Mouse (Mus musculus): ENCODE results near the gene Fam172a. TPM values are rescaled to one million over a fixed set of nuclear protein-coding genes. Genes with fewer than 3 reads are reported as not detected.

The Fam172a gene
- polyA plus RNA-seq, 1 experiment = 5.3 TPM

DNA sequence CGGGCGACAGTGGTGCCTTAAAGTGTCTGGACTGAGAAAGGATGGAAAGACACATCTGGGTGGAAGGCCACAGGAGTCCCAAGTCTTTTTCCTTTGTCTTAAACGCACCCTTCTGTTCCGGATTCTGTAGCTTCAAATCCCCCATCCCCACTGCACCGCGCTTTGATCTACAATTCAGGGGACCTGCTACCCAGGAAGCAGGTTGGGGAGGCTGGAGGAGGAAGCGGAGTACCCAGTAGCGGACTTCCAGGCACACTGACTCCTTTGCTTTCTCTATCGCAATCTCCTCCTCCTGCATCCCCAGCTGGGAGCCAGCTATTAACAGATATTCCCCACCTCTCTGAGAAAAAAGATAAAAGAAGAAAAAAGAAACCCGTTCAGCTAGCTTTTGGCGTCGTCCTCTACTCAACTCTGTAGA, 507.8 kb downstream of the Fam172a start:
- Histone ChIP-seq H3K4me3 (ENCODE audit: insufficient read depth, low read depth, low read length) (peak overlapping the region; percentile 18; the same call in 1 of the 2 replicates), H3K27ac (ENCODE audit: insufficient read depth, low read depth, low read length) (no peak overlapping the region), H3K27me3 (replicated peaks; ENCODE audit: control insufficient read depth, insufficient read depth, low read length) (peaks cover 1% of the 10 kb centered on the region; the same call in 1 of the 2 replicates), H3K4me1 (ENCODE audit: control insufficient read depth, insufficient read depth, low read length) (no peaks in the 10 kb centered on the region), H3K36me3 (ENCODE audit: control insufficient read depth, insufficient read depth, low read length) (no peaks in the 10 kb centered on the region)
- 30% methylated on average over 12 of the region's 12 CpGs for whole genome bisulfite sequencing
- DNase-seq = no peak
- TF ChIP-seq POLR2A (IDR thresholded peaks at IDR 0.05; ENCODE audit: low read depth, low read length) (no peak), CTCF (conservative IDR thresholded peaks at IDR 0.05; ENCODE audit: insufficient read depth, insufficient read length, low read depth, low read length) (no peak)

DNA sequence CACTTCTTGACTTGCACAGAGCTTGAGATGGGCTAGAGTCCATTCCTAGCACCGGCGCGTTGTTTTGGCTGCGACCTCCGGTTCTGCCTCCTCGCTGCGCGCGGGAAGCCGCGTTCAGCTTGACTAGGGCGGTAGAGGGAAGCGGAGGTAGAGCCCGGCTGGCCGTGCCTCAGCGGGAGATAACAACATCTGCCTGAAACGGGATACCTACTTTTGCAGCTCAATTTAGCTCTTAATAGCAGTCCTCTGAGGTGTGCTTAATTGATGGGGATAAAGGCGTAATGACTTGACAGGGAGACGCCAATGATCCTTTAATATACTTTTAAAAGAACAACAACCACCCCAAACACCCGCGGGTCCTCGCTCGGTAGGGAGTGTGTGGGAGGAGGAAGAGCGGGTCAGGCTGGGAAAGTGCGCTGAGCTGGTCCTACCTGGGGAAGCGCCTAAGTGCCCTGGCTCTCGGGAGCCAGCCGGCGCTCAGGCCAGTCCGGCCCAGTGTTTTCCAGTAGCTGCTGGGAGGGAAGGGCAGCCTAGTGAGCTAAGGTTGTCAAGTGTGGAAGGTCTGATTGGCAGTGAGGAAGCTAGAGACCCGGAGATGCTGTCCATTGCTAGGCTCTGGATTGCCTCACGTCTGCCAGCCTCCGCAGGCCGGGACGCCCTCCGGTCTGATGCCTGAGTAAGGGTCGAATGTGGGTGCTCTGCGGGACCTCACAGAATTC, 508.4 kb downstream of the Fam172a start:
- no peak for TF ChIP-seq POLR2A (IDR thresholded peaks at IDR 0.05; ENCODE audit: low read depth, low read length)
- TF ChIP-seq CTCF (conservative IDR thresholded peaks at IDR 0.05; ENCODE audit: insufficient read depth, insufficient read length, low read depth, low read length) = no peak
- Histone ChIP-seq H3K4me1 (ENCODE audit: control insufficient read depth, insufficient read depth, low read length) (no peaks in the 10 kb centered on the region), H3K4me3 (ENCODE audit: insufficient read depth, low read depth, low read length) (peak overlapping the region; percentile 18; the same call in 1 of the 2 replicates), H3K36me3 (ENCODE audit: control insufficient read depth, insufficient read depth, low read length) (no peaks in the 10 kb centered on the region), H3K27me3 (replicated peaks; ENCODE audit: control insufficient read depth, insufficient read depth, low read length) (peaks cover 1% of the 10 kb centered on the region; the same call in 1 of the 2 replicates), H3K27ac (ENCODE audit: insufficient read depth, low read depth, low read length) (no peak overlapping the region)
- no peak for DNase-seq
- WGBS = 5% methylated on average over 38 of the region's 38 CpGs

DNA sequence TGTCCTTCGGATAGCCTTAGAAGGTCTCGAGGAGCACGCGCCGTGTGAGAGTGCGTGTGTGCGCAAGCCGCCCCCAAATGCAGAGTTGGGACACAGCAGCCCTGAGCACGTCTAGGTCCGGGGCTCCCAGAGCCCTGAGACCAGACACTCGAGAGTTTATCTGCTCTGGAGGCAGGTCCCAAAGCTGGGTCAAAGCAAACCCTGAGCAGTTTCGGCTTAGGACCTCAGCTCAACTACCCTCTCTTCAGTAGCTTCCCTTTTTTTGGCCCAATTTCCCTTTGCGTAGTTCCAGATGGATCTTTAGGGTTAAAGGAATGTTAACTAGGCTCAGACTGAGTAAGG, 508.9 kb downstream of the Fam172a start:
- TF ChIP-seq POLR2A (IDR thresholded peaks at IDR 0.05; ENCODE audit: low read depth, low read length) (no peak), CTCF (conservative IDR thresholded peaks at IDR 0.05; ENCODE audit: insufficient read depth, insufficient read length, low read depth, low read length) (no peak)
- Histone ChIP-seq H3K27ac (ENCODE audit: insufficient read depth, low read depth, low read length) (no peak overlapping the region), H3K27me3 (replicated peaks; ENCODE audit: control insufficient read depth, insufficient read depth, low read length) (no peaks in the 10 kb centered on the region; the same call in 1 of the 2 replicates), H3K4me3 (ENCODE audit: insufficient read depth, low read depth, low read length) (0 out of 2 replicates have a peak overlapping the region, but pooled peaks have one; percentile 0), H3K36me3 (ENCODE audit: control insufficient read depth, insufficient read depth, low read length) (no peaks in the 10 kb centered on the region), H3K4me1 (ENCODE audit: control insufficient read depth, insufficient read depth, low read length) (no peaks in the 10 kb centered on the region)
- WGBS = 33% methylated on average over 13 of the region's 13 CpGs
- DNase-seq = no peak

GRCm38 (mm10) chr13:78211231-78212010, 509.6 kb downstream of the Fam172a start:
- WGBS = 72% methylated on average over 14 of the region's 14 CpGs
- Histone ChIP-seq H3K27ac (ENCODE audit: insufficient read depth, low read depth, low read length) (no peak overlapping the region), H3K4me1 (ENCODE audit: control insufficient read depth, insufficient read depth, low read length) (no peaks in the 10 kb centered on the region), H3K36me3 (ENCODE audit: control insufficient read depth, insufficient read depth, low read length) (no peaks in the 10 kb centered on the region), H3K4me3 (ENCODE audit: insufficient read depth, low read depth, low read length) (no peak overlapping the region), H3K27me3 (replicated peaks; ENCODE audit: control insufficient read depth, insufficient read depth, low read length) (no peaks in the 10 kb centered on the region; the same call in 1 of the 2 replicates)
- TF ChIP-seq CTCF (conservative IDR thresholded peaks at IDR 0.05; ENCODE audit: insufficient read depth, insufficient read length, low read depth, low read length) = no peak
- no peak for TF ChIP-seq POLR2A (IDR thresholded peaks at IDR 0.05; ENCODE audit: low read depth, low read length)
- DNase-seq = no peak

- Histone ChIP-seq H3K4me3 (ENCODE audit: insufficient read depth, low read depth, low read length) (no peak overlapping the region), H3K27me3 (replicated peaks; ENCODE audit: control insufficient read depth, insufficient read depth, low read length) (no peaks in the 10 kb centered on the region; the same call in 1 of the 2 replicates), H3K36me3 (ENCODE audit: control insufficient read depth, insufficient read depth, low read length) (no peaks in the 10 kb centered on the region), H3K27ac (ENCODE audit: insufficient read depth, low read depth, low read length) (no peak overlapping the region), H3K4me1 (ENCODE audit: control insufficient read depth, insufficient read depth, low read length) (no peaks in the 10 kb centered on the region)
- 63% methylated on average over 15 of the region's 15 CpGs for WGBS
- TF ChIP-seq POLR2A (IDR thresholded peaks at IDR 0.05; ENCODE audit: low read depth, low read length) = no peak
- TF ChIP-seq CTCF (conservative IDR thresholded peaks at IDR 0.05; ENCODE audit: insufficient read depth, insufficient read length, low read depth, low read length) = no peak
- DNase-seq = no peak
Observed at GRCm38 (mm10) chr13:78212111-78212510, 510.3 kb downstream of the Fam172a start.

GRCm38 (mm10) chr13:78213155-78213554, 511.3 kb downstream of the Fam172a start:
- TF ChIP-seq CTCF (conservative IDR thresholded peaks at IDR 0.05; ENCODE audit: insufficient read depth, insufficient read length, low read depth, low read length) (no peak), POLR2A (IDR thresholded peaks at IDR 0.05; ENCODE audit: low read depth, low read length) (no peak)
- Histone ChIP-seq H3K4me3 (ENCODE audit: insufficient read depth, low read depth, low read length) (no peak overlapping the region), H3K4me1 (ENCODE audit: control insufficient read depth, insufficient read depth, low read length) (no peaks in the 10 kb centered on the region), H3K27ac (ENCODE audit: insufficient read depth, low read depth, low read length) (no peak overlapping the region), H3K27me3 (replicated peaks; ENCODE audit: control insufficient read depth, insufficient read depth, low read length) (no peaks in the 10 kb centered on the region; the same call in 1 of the 2 replicates), H3K36me3 (ENCODE audit: control insufficient read depth, insufficient read depth, low read length) (no peaks in the 10 kb centered on the region)
- DNase-seq = no peak
- WGBS = 86% methylated on average over 2 of the region's 2 CpGs

- Histone ChIP-seq H3K27me3 (replicated peaks; ENCODE audit: control insufficient read depth, insufficient read depth, low read length) (no peaks in the 10 kb centered on the region), H3K27ac (ENCODE audit: insufficient read depth, low read depth, low read length) (no peak overlapping the region), H3K4me1 (ENCODE audit: control insufficient read depth, insufficient read depth, low read length) (no peaks in the 10 kb centered on the region), H3K4me3 (ENCODE audit: insufficient read depth, low read depth, low read length) (no peak overlapping the region), H3K36me3 (ENCODE audit: control insufficient read depth, insufficient read depth, low read length) (no peaks in the 10 kb centered on the region)
- no peak for DNase-seq
- 73% methylated on average over 2 of the region's 2 CpGs for WGBS
- no peak for TF ChIP-seq POLR2A (IDR thresholded peaks at IDR 0.05; ENCODE audit: low read depth, low read length)
- TF ChIP-seq CTCF (conservative IDR thresholded peaks at IDR 0.05; ENCODE audit: insufficient read depth, insufficient read length, low read depth, low read length) = no peak
Observed at GRCm38 (mm10) chr13:78215223-78215622, 513.4 kb downstream of the Fam172a start.
